Mouse (Mus musculus): Measurements from ENCODE around the gene Nkapd1. TPM values are rescaled to one million over a fixed set of nuclear protein-coding genes. Genes with fewer than 3 reads are reported as not detected.

The Nkapd1 gene
- 19.4 TPM for polyA plus RNA-seq (2017; shearing (Covaris generic))

DNA sequence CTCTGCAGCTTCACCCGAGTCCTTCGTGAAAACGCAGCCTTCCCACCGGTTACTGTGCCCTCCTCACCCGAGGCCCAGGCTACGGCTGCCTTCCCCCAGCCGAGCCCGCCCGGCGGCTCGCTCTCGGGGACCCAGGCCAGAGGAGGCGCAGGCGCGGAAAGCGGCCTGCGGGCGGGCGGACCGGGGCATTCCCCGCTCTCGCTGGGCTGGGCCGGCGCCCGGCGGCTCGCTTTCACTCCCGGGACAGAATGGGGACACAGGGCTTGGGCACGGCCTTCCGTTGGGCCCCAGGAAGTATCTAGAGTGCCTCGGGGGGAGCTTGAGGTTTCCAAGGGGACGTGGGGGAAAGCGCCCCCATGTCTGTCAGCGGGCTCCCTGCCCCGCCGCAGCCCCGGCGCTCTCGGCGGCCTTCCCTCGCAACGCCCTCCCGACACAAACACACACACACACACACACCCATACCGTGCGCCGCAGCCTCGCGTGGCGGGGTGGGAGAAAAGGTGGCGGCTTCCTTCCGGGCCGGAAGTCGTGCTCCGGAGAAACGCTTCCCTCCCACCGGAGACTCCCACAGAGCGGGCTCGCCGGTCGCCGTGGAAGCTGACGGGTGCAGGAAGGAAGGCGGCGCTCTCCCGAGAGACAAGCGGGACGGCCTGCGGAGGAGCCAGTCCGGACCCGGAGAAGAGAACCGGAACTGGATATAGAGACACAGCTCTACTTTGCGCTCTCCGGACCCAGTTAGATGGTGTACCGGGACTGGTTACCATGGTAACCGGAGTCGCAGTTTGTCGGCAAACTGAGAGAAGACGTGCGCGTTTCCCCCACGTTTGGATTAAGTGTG, at the start of gene Nkapd1, which contains the start of gene Pih1d2:
Gene Nkapd1, minus strand, starts transcription at position 699 of the 838 bp plus-strand sequence.
Gene Pih1d2, plus strand, starts transcription at position 556 of the 838 bp plus-strand sequence.

DNA sequence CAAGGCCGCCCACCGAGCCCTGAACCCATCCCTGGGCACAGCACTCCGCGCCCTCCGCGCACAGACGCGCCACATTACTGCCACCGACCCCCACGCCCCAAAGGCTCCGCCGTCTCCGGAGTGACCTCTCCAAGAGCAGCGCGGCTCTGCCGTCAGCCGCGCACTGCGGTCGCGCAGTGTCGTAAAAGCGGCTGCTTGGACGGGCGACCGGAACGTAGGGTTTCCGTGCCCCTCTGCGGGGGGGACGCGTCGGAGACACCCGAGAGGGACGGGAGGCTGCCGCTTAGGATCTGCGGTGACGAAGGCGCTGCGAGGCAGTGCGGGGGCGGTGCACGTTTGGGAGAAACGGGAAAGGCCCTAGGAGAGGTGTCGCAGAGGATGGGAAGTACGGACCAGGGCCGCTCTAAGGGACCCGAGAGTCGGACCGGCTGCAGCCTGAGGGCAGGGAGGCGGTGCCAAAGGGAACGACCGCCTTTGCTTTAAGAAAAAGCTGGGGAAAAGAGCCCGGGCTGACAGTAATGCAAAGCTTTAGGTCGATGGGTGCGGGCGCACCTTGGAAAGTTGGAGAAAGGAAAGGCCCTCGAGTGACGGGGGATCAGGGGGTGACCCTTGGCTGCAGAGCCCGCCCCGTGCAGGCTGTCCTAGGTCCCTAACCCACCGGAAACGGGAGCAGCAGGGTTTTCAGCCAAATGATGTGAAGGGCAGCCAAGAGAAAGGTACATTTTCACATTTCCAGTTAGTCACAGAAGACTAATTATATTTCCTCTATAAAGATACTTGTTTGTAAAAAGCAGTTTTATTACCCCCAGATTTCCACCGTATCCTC, 42.3 kb upstream of the Nkapd1 start, which contains the start of gene Dlat:
Gene Dlat, minus strand, starts transcription at position 389 of the 826 bp plus-strand sequence.

DNA sequence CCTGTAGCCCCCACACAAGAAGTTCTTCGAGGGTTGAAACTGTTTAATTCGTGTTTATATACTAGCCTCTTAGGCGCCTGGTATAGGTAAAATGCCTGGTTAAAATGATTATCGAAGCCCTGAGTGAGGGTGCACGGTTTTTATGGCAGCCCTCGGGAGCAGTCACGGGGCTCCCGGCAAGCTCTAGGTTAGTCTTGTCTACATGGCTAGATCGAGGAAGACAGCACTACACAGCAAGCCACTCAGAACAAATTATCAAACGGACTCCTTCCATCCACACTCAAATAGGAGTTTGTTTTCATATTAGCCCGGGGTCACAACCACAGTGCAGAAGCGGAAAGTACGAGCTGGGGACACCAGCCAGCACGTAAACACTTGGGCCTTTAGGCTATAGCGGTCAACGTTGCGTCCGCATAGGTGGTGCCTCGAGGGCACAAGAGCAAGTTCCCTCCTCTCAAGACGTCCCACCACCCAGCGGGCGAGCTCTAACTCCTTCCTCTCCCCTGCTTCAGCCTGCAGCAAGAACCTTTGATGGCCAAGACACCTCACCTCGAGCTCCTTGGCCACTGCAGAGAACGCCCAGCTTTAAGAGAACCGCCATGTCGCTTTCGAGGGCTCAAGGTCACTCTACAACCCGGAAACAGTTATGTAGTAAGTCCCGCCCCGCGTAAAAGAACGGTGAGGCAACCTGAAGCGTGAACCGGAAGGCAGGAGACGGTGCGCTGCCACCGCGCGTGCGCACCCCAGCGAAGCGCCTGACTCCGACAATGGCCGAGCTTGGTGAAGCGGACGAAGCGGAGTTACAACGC, 13.9 kb downstream of the Nkapd1 start, which contains the start of the genes Sdhd and Timm8b:
Gene Sdhd, minus strand, starts transcription at position 624 of the 809 bp plus-strand sequence.
Gene Timm8b, plus strand, starts transcription at position 722 of the 809 bp plus-strand sequence.

DNA sequence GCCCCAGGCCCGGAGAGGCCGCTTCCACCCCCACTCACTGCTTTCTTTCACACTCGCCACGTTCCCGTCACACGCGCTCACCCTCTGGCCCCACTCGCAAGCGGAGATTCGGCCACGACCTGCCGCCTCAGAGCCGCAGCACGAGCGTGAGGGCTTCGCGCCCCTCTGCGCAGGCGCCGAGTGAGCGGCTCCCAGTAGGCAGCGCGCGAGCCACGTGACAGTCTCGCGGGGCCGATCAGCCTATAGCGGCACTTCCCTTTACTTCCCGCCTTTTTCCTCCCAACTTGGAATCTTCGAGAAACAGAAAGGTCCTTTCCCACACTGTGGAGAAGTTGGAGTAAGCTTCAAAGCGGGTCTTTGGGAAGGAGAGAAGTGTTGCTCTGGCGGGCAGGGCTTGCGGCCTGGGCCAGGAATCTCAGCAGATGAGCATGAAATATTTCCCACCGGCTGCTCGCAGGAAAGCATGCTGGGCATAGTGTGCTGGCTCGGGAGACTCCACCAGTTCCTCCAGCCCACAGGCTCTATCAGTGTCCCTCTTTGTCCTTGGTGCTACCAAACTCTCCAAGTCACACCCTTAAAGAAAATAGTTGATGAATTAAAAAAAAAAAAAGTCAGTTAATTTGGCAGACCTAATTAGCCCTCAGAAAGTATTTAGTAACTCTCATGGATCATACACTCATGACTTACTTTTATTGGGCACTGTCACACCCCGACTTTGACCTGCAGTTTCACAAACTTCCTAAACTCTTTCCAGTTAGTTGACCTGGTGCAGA, 55.9 kb downstream of the Nkapd1 start, which contains the start of gene Tex12:
Gene Tex12, minus strand, starts transcription at position 181 of the 773 bp plus-strand sequence.

Other genes starting within 250 kb of the Nkapd1 start
- gene Plet1, start 122.9 kb downstream of the Nkapd1 start, polyA plus RNA-seq (2017; shearing (Covaris generic)) = not detected
- 154 TPM for gene Pts, start 88.7 kb downstream of the Nkapd1 start, polyA plus RNA-seq (2017; shearing (Covaris generic))
- gene Il18, start 62.6 kb downstream of the Nkapd1 start, polyA plus RNA-seq (2017; shearing (Covaris generic)) = 7.0 TPM
- gene Bco2, start 62.3 kb downstream of the Nkapd1 start, polyA plus RNA-seq (2017; shearing (Covaris generic)) = 1.7 TPM
- gene Tex12, start 56.1 kb downstream of the Nkapd1 start, polyA plus RNA-seq (2017; shearing (Covaris generic)) = not detected
- 183 TPM for gene Sdhd, start 13.7 kb downstream of the Nkapd1 start, polyA plus RNA-seq (2017; shearing (Covaris generic))
- gene Timm8b, start 13.6 kb downstream of the Nkapd1 start, polyA plus RNA-seq (2017; shearing (Covaris generic)) = 95.1 TPM
- gene Pih1d2, start 143 bp downstream of the Nkapd1 start, polyA plus RNA-seq (2017; shearing (Covaris generic)) = 0.40 TPM
- gene Dlat, start 42.3 kb upstream of the Nkapd1 start, polyA plus RNA-seq (2017; shearing (Covaris generic)) = 48.1 TPM
- gene Dixdc1, start 122.1 kb upstream of the Nkapd1 start, polyA plus RNA-seq (2017; shearing (Covaris generic)) = 0.33 TPM
- not detected for gene 2310030G06Rik, start 129.1 kb upstream of the Nkapd1 start, polyA plus RNA-seq (2017; shearing (Covaris generic))
- gene Cryab, start 133.9 kb upstream of the Nkapd1 start, polyA plus RNA-seq (2017; shearing (Covaris generic)) = not detected
- gene Hspb2, start 134.9 kb upstream of the Nkapd1 start, polyA plus RNA-seq (2017; shearing (Covaris generic)) = not detected
- 9.5 TPM for gene Fdxacb1, start 150.8 kb upstream of the Nkapd1 start, polyA plus RNA-seq (2017; shearing (Covaris generic))
- gene Alg9, start 157.6 kb upstream of the Nkapd1 start, polyA plus RNA-seq (2017; shearing (Covaris generic)) = 10.9 TPM
- 20.7 TPM for gene 1110032A03Rik, start 158.1 kb upstream of the Nkapd1 start, polyA plus RNA-seq (2017; shearing (Covaris generic))
- gene Ppp2r1b, start 227.8 kb upstream of the Nkapd1 start, polyA plus RNA-seq (2017; shearing (Covaris generic)) = 91.9 TPM